Mouse (Mus musculus) hindbrain, postnatal 0 days (tissue): ENCODE results near the gene Prrc2b. TPM values are rescaled to one million over a fixed set of nuclear protein-coding genes. Genes with fewer than 3 reads are reported as not detected.
A peak's percentile ranks its signal among the peaks of the same experiment; 100 is the strongest.

Source experiments
- ATAC-seq: fragments of 200-750 bp; cut with Nextera tagmentation; 2 replicates; pipeline ENCODE4 v1.8.0; 2017; ENCODE audit warnings: mild to moderate bottlenecking, moderate TSS enrichment, moderate library complexity
- DNase-seq: peaks from one replicate; pipeline ENCODE4 v3.0.0-alpha.2; 2015; ENCODE audit warnings: low spot score
- H3K27ac ChIP-seq: fragments of 300-500 bp; sonication (generic); 2 replicates; pipeline ENCODE4 v1.5.1; 2014; ENCODE audit warnings: mild to moderate bottlenecking
- H3K27me3 ChIP-seq: fragments of 300-500 bp; sonication (generic); 2 replicates; pipeline ENCODE4 v1.6.1; 2014; ENCODE audit warnings: low read length, mixed read lengths; ENCODE audit not compliant: insufficient read depth
- H3K36me3 ChIP-seq: fragments of 300-500 bp; sonication (generic); 2 replicates; pipeline ENCODE4 v1.6.1; 2014; ENCODE audit warnings: low read length, mixed read lengths; ENCODE audit not compliant: insufficient read depth
- H3K4me1 ChIP-seq: fragments of 300-500 bp; sonication (generic); 2 replicates; pipeline ENCODE4 v1.6.1; 2014; ENCODE audit warnings: antibody characterized with exemption, low read length, mixed read lengths; ENCODE audit not compliant: insufficient read depth
- H3K4me2 ChIP-seq: fragments of 300-500 bp; sonication (generic); 2 replicates; pipeline ENCODE4 v1.6.1; 2014; ENCODE audit warnings: low read depth, mild to moderate bottlenecking, low read length, moderate library complexity, mixed read lengths
- H3K4me3 ChIP-seq: fragments of 300-500 bp; sonication (generic); 2 replicates; pipeline ENCODE4 v1.5.1; 2014; ENCODE audit warnings: low read length
- H3K9ac ChIP-seq: fragments of 300-500 bp; sonication (generic); replicated peaks from 2 replicates; pipeline ENCODE4 v1.6.1; 2014; ENCODE audit warnings: mild to moderate bottlenecking, low read length, moderate library complexity, mixed read lengths
- H3K9me3 ChIP-seq: fragments of 300-500 bp; sonication (generic); 2 replicates; pipeline ENCODE4 v1.6.1; 2016; ENCODE audit warnings: low read length, mixed read lengths
- CTCF ChIP-seq: IDR thresholded peaks from 2 replicates; pipeline ENCODE4 v1.5.1; 2016; ENCODE audit warnings: antibody characterized with exemption, control low read depth, low read depth
- WGBS: fragments of 180-500 bp; shearing (Covaris S2); extraction: QIAGEN DNeasy Blood & Tissue Kit; methylation state at CpG from one replicate; pipeline ENCODE4 v1.1.7; 2014; 5-methylcytosine and 5-hydroxymethylcytosine counted together
- polyA plus RNA-seq: library from polyadenylated mRNA; unstranded; fragments of >200 nt; fragmentation: Nextera tagmentation; extraction: Ambion mirVana; gene quantifications from 2 replicates; pipeline ENCODE4 v1.2.1, GENCODE M21; 2015
- total RNA-seq: library from RNA; depleted of rRNA; stranded (reverse); fragments of >200 nt; gene quantifications from 2 replicates; pipeline ENCODE4 v1.2.3, GENCODE M21; 2014

The Prrc2b gene
- total and polyA plus RNA-seq, 2 experiments from 2014 or later: 55.9 to 206 TPM

DNA sequence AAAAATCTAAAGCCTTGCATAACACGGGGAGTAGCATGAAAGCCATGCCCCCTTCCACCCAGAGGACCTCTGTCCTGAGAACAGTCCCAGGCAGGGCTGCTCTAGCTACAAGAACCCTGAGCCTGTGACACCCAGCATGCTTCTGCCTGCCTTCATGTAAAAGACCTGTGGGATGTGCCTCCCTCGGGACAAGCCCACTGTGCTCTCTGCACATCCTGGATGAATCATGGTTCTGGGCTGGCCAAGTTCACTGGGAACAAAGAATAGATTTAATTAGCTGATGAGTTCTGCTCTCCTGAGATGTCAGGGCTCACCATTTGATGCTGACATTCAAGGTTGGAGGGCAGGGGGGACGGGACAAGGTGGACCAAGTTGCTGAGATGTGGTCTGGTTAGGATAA lies 9.6 kb downstream of the Prrc2b start:
- Histone ChIP-seq H3K27me3 (no peaks in the 10 kb centered on the region), H3K36me3 (no peaks in the 10 kb centered on the region), H3K4me1 (peaks cover 26% of the 10 kb centered on the region), H3K27ac (no peak overlapping the region), H3K4me2 (no peak overlapping the region), H3K9ac (no peak overlapping the region), H3K9me3 (no peaks in the 10 kb centered on the region), H3K4me3 (no peak overlapping the region)
- WGBS: 72% methylated on average over 3 of the region's 3 CpGs
- DNase-seq (no peak), ATAC-seq (no peak)
- no peak for TF ChIP-seq CTCF

DNA sequence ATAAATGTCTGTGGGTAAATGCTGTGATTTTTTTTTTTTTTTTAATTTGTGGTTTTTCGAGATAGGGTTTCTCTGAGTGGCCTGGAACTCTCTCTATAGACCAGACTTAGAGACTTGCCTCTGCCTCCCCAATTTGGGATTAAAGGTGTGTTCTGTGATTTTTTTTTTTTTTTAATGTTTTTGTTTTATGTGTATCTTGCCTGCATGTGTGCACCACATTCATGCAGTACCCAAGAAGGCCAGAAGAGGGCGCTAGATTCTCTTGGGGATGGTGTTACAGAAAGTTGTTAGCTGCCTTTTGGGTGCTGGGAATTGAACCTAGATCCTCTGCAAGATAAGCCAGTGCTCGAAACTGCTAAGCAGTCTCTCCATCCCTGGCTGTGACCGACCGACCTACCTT lies 10.1 kb downstream of the Prrc2b start:
- no peak overlapping the region for H3K27ac ChIP-seq
- no peak for ATAC-seq
- no peak overlapping the region for H3K4me3 ChIP-seq
- no peaks in the 10 kb centered on the region for H3K27me3 ChIP-seq
- WGBS: 84% methylated on average over 5 of the region's 5 CpGs
- H3K4me1 ChIP-seq: peaks cover 21% of the 10 kb centered on the region
- H3K9ac ChIP-seq: no peak overlapping the region
- DNase-seq: no peak
- peak; percentile 59 for TF ChIP-seq CTCF
- H3K4me2 ChIP-seq: no peak overlapping the region
- H3K36me3 ChIP-seq: no peaks in the 10 kb centered on the region
- H3K9me3 ChIP-seq: no peaks in the 10 kb centered on the region

DNA sequence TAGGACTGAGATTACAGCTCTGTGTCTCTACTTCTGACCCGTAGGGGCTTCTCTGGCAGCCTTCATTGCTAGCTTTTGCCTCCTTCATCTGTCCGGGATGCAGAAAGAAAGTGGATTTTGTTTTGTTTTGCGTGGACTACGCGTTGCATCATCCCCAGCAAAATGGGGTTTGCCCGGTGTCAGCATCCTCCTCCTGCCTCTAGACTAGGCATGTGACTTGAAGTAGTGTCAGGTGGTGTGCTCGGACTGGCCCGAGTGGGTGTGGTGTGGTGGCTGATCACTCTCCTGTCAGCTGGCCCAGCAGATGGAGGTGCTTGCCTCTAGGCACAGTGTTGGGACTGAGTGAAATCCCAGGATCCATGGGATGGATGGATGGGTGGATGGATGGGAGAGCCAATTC lies 11.2 kb downstream of the Prrc2b start:
- no peaks in the 10 kb centered on the region for H3K36me3 ChIP-seq
- no peak overlapping the region for H3K4me2 ChIP-seq
- H3K27me3 ChIP-seq: no peaks in the 10 kb centered on the region
- no peak overlapping the region for H3K4me3 ChIP-seq
- no peak overlapping the region for H3K9ac ChIP-seq
- 93% methylated on average over 8 of the region's 8 CpGs for WGBS
- H3K4me1 ChIP-seq: peaks cover 16% of the 10 kb centered on the region
- no peak for ATAC-seq
- DNase-seq: no peak
- no peaks in the 10 kb centered on the region for H3K9me3 ChIP-seq
- no peak for TF ChIP-seq CTCF
- no peak overlapping the region for H3K27ac ChIP-seq

DNA sequence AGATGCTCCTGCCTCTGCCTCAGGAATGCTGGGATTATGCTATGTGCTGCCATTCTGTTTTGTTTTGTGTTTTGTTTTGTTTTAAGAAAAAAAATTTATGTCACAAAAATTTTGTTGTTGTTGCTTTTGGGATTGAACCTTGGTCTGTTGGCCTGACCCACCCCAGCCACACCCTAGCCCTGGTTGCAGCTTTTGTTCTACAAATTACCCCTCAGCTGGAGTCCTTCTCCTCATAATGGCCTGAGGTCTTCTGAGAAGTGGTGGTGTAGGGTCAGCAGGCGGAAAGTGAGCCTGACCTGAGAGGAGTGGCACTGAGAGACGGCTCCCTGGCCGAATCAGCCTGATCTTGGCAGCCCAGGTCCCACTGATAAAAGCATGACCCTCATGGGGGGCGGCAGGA lies 11.8 kb downstream of the Prrc2b start:
- TF ChIP-seq CTCF: no peak
- Histone ChIP-seq H3K4me1 (peaks cover 17% of the 10 kb centered on the region), H3K4me2 (no peak overlapping the region), H3K36me3 (no peaks in the 10 kb centered on the region), H3K27me3 (no peaks in the 10 kb centered on the region), H3K9ac (no peak overlapping the region), H3K4me3 (no peak overlapping the region), H3K27ac (no peak overlapping the region), H3K9me3 (no peaks in the 10 kb centered on the region)
- DNase-seq: no peak
- ATAC-seq: no peak
- 65% methylated on average over 4 of the region's 4 CpGs for WGBS

DNA sequence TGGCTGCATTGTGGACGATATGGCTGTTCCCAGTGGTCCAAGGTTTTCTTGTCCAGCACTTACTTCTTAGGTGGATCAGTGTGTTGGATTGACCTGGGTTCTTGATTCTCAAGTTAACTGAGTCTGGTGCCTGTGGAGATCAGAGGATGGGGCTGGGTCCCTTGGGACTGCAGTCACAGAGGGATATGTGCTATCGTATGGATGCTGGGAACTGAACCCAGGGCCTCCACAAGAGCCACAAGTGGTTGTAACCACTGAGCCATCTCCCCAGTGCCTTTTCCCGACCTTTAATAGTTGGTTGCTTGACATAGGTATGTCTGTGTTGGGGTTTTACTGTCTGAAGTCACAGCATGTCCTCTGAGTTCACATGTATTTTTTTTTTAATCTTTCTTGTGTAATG lies 12.2 kb downstream of the Prrc2b start:
- 85% methylated on average over 3 of the region's 3 CpGs for WGBS
- Histone ChIP-seq H3K27me3 (no peaks in the 10 kb centered on the region), H3K4me1 (peaks cover 20% of the 10 kb centered on the region), H3K4me2 (no peak overlapping the region), H3K27ac (no peak overlapping the region), H3K4me3 (no peak overlapping the region), H3K9ac (no peak overlapping the region), H3K9me3 (no peaks in the 10 kb centered on the region), H3K36me3 (no peaks in the 10 kb centered on the region)
- ATAC-seq (no peak), DNase-seq (no peak)
- no peak for TF ChIP-seq CTCF

DNA sequence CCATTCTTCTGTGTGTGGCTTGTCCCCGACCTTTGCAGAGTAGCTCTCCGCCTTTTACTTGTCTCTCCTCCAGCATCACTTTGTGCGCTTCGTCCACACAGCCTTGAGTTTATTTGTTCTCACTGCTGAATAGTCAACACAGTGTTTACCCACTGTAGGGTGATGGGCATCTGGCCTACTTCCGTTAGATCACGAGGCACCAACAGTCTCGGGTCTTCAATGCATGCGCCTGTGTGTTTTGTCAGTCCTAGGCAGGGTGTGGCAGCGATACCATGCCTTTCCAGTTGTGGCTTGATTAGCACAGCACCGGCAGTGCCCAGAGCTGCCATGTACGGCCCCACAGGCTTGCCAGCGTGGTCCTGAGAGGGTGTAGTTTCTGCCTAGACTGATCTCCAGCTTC lies 13.6 kb downstream of the Prrc2b start:
- no peaks in the 10 kb centered on the region for H3K9me3 ChIP-seq
- no peaks in the 10 kb centered on the region for H3K36me3 ChIP-seq
- peak; percentile 43 for DNase-seq
- H3K9ac ChIP-seq: no peak overlapping the region
- TF ChIP-seq CTCF: no peak
- 40% methylated on average over 12 of the region's 12 CpGs for WGBS
- H3K4me3 ChIP-seq: no peak overlapping the region
- peaks cover 22% of the 10 kb centered on the region for H3K4me1 ChIP-seq
- peak overlapping the region; percentile 12 for H3K27ac ChIP-seq
- no peaks in the 10 kb centered on the region for H3K27me3 ChIP-seq
- peak; percentile 50 for ATAC-seq
- H3K4me2 ChIP-seq: no peak overlapping the region

DNA sequence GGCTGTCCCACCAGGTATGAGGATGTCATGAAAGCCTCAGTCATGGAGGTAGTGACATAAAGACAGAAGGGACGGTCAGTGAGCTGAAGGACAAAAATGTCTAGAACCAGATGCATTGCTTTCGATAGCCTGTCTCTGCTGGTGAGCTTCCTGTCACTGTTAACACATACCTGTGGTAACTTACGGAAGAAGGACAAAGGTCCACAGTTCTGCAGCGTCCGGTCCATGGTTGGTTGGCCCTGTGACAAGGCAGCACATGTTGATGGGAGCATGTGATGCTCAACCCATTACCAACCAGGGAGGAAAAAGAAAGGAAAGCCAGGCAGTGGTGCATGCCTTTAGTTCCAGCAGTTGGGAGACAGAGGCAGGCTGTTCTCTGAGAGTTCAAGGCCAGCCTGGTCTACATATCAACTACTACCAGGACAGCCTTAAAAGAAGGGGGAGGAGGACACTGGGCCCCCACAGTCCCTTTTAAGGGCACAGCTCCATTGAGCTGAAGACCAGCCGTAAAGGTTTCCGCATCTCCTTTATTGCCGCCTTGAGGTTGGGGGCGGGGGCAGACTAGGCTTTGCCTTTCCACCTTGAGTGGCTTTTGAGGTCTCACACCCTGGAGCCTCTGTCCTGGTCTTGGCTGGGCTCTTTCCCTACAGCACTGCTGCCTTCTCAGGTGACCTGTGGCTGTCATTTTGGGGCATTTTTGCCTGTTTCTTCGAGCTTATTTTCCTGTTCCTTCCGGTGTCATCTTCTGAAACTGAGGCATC lies 14.3 kb downstream of the Prrc2b start:
- 78% methylated on average over 11 of the region's 11 CpGs for WGBS
- H3K9ac ChIP-seq: no peak overlapping the region
- no peaks in the 10 kb centered on the region for H3K36me3 ChIP-seq
- H3K4me2 ChIP-seq: no peak overlapping the region
- H3K9me3 ChIP-seq: no peaks in the 10 kb centered on the region
- DNase-seq: no peak
- no peaks in the 10 kb centered on the region for H3K27me3 ChIP-seq
- H3K4me1 ChIP-seq: peaks cover 22% of the 10 kb centered on the region
- no peak for TF ChIP-seq CTCF
- no peak overlapping the region for H3K4me3 ChIP-seq
- H3K27ac ChIP-seq: peak overlapping the region; percentile 12; the same call in 1 of the 2 replicates
- no peak for ATAC-seq
